25 mouse cellular contexts compared by ENCODE assay signal in genomic region chr2:9943011-9943410, GRCm38 (mm10). TPM values are rescaled to one million over a fixed set of nuclear protein-coding genes. Genes with fewer than 3 reads are reported as not detected.
DNase-seq lines count a peak whose midpoint lies in the region; ATAC-seq and TF ChIP-seq lines count a peak whose summit lies in the region.
"Had no signal": no experiment of that assay in that cellular context is flagged by ENCODE, and none has a peak within 500 bp of the region (broad histone marks: within the 10 kb centered on the region; RNA-seq: fewer than 3 reads in every experiment).

No protein-coding gene starts in this region.

- H3K79me2 ChIP-seq in CH12.LX (replicated peaks; ENCODE audit: control insufficient read depth, extremely low read depth, insufficient read depth, poor library complexity, severe bottlenecking) = no peaks in the 10 kb centered on the region

- peak; percentile 31 for TF ChIP-seq RAD21 in CH12.LX (IDR thresholded peaks at IDR 0.05; ENCODE audit: low read depth, low read length)

- dilution Hi-C loops in CH12.LX (cut with MboI; ENCODE audit: extremely low pct_ligation_motif_present, extremely low pct_unique_long_range_greater_than_20kb, low sequenced_read_pairs) = no loop called here

- H3K27ac ChIP-seq in kidney, adult 2 months (ENCODE audit: insufficient read depth, low read depth, low read length) = no peak overlapping the region
- H3K27ac ChIP-seq in liver, embryonic 14.5 days = no peak overlapping the region
- no peak overlapping the region for H3K27ac ChIP-seq in CH12.LX (ENCODE audit: insufficient read depth, low read depth)
- H3K27ac ChIP-seq in intestine, postnatal 0 days (ENCODE audit: low read depth, low read length) = no peak overlapping the region
- H3K27ac ChIP-seq: embryonic facial prominence, embryonic 13.5 days; forebrain, embryonic 13.5 days; hindbrain, embryonic 15.5 days had no signal

- no peaks in the 10 kb centered on the region for H3K4me1 ChIP-seq in kidney, adult 2 months (ENCODE audit: control insufficient read depth, insufficient read depth, low read length)
- H3K4me1 ChIP-seq in liver, embryonic 14.5 days (replicated peaks; ENCODE audit: control insufficient read depth in 2 of 2, insufficient read depth in 2 of 2, low read length in 1 of 2) = no peaks in the 10 kb centered on the region
- H3K4me1 ChIP-seq in CH12.LX (ENCODE audit: control insufficient read depth in 1 of 2, insufficient read depth in 2 of 2) = peaks cover 0 to 9% of the 10 kb centered on the region in 2 experiments; a peak in 2 of 4 replicates
- no peaks in the 10 kb centered on the region for H3K4me1 ChIP-seq in intestine, postnatal 0 days (replicated peaks; ENCODE audit: control insufficient read depth, insufficient read depth, low read length)
- H3K4me1 ChIP-seq: forebrain, embryonic 13.5 days; hindbrain, embryonic 15.5 days had no signal

- TF ChIP-seq POLR2A in kidney, adult 2 months (IDR thresholded peaks at IDR 0.05; ENCODE audit: low read depth, low read length) = no peak
- no peak for TF ChIP-seq POLR2A in CH12.LX (IDR thresholded peaks at IDR 0.05; ENCODE audit: low read depth, low read length)

- in situ Hi-C loops in CH12.LX (cut with MboI; ENCODE audit: low pct_ligation_motif_present, low pct_unique_long_range_greater_than_20kb, low sequenced_read_pairs) = no loop called here

- ATAC-seq in liver, embryonic 14.5 days (ENCODE audit: insufficient read depth) = no peak
- ATAC-seq in CD4-positive, CD25-positive, alpha-beta regulatory T cell, adult 4 months = no peak
- ATAC-seq in intestine, postnatal 0 days = no peak
- ATAC-seq: forebrain, embryonic 13.5 days; forebrain, postnatal 0 days had no signal

- H3K36me3 ChIP-seq in kidney, adult 2 months (ENCODE audit: control insufficient read depth, insufficient read depth, low read length) = no peaks in the 10 kb centered on the region
- no peaks in the 10 kb centered on the region for H3K36me3 ChIP-seq in liver, embryonic 14.5 days (replicated peaks; ENCODE audit: control insufficient read depth, insufficient read depth, low read depth)
- peaks cover 9 to 53% of the 10 kb centered on the region in 2 experiments for H3K36me3 ChIP-seq in CH12.LX (replicated peaks in 1 of 2; ENCODE audit: control insufficient read depth in 1 of 2, insufficient read depth in 1 of 2, low read length in 1 of 2)
- H3K36me3 ChIP-seq in splenic B cell, adult 2 months (ENCODE audit: control insufficient read depth, insufficient read depth, low read length, poor library complexity, severe bottlenecking) = 0 out of 2 replicates have a peak, but pooled peaks cover 2% of the 10 kb centered on the region
- H3K36me3 ChIP-seq in intestine, postnatal 0 days (ENCODE audit: control insufficient read depth, insufficient read depth) = 0 out of 2 replicates have a peak, but pooled peaks cover 10% of the 10 kb centered on the region
- H3K36me3 ChIP-seq: heart, embryonic 12.5 days; hindbrain, embryonic 15.5 days had no signal

- H3K27me3 ChIP-seq in kidney, adult 2 months (replicated peaks; ENCODE audit: control insufficient read depth, insufficient read depth, low read length) = no peaks in the 10 kb centered on the region
- H3K27me3 ChIP-seq in liver, embryonic 14.5 days (ENCODE audit: control insufficient read depth, insufficient read depth, low read length) = no peaks in the 10 kb centered on the region
- no peaks in the 10 kb centered on the region for H3K27me3 ChIP-seq in CH12.LX (replicated peaks)
- no peaks in the 10 kb centered on the region for H3K27me3 ChIP-seq in splenic B cell, adult 2 months (ENCODE audit: control insufficient read depth, insufficient read depth, low read length, poor library complexity, severe bottlenecking)
- no peaks in the 10 kb centered on the region for H3K27me3 ChIP-seq in intestine, postnatal 0 days (replicated peaks; ENCODE audit: control insufficient read depth, insufficient read depth, low read length)
- H3K27me3 ChIP-seq: embryonic facial prominence, embryonic 13.5 days; forebrain, embryonic 13.5 days; heart, embryonic 12.5 days; hindbrain, embryonic 15.5 days had no signal

- no peak for TF ChIP-seq EP300 in liver, embryonic 14.5 days (IDR thresholded peaks at IDR 0.05; ENCODE audit: low read depth)
- no peak for TF ChIP-seq EP300 in CH12.LX (IDR thresholded peaks at IDR 0.05; ENCODE audit: low read length)

- H3K9ac ChIP-seq in liver, embryonic 14.5 days (replicated peaks) = no peak overlapping the region
- no peak overlapping the region for H3K9ac ChIP-seq in CH12.LX (ENCODE audit: insufficient read depth, low read depth)
- no peak overlapping the region for H3K9ac ChIP-seq in intestine, postnatal 0 days (ENCODE audit: low read depth, low read length)
- H3K9ac ChIP-seq: embryonic facial prominence, embryonic 13.5 days; forebrain, embryonic 13.5 days; forebrain, postnatal 0 days; heart, embryonic 12.5 days; hindbrain, embryonic 15.5 days had no signal

- 77% methylated on average over 1 of the region's 1 CpGs for WGBS in kidney, adult 2 months
- 57% methylated on average over 1 of the region's 1 CpGs for WGBS in liver, embryonic 14.5 days (ENCODE audit: insufficient replicate concordance)
- WGBS in intestine, postnatal 0 days = 79% methylated on average over 1 of the region's 1 CpGs

- no peaks in the 10 kb centered on the region for H3K9me3 ChIP-seq in liver, embryonic 14.5 days (ENCODE audit: control insufficient read depth, low read length)
- no peaks in the 10 kb centered on the region for H3K9me3 ChIP-seq in CH12.LX (replicated peaks; ENCODE audit: low read length)
- no peaks in the 10 kb centered on the region for H3K9me3 ChIP-seq in intestine, postnatal 0 days (ENCODE audit: control insufficient read depth)
- H3K9me3 ChIP-seq: embryonic facial prominence, embryonic 13.5 days; forebrain, embryonic 13.5 days; heart, embryonic 12.5 days; hindbrain, embryonic 15.5 days had no signal

- no peak overlapping the region for H3K4me3 ChIP-seq in kidney, adult 2 months (ENCODE audit: insufficient read depth, low read depth, low read length)
- H3K4me3 ChIP-seq in liver, embryonic 14.5 days (ENCODE audit: insufficient read depth in 1 of 2, low read depth in 2 of 2, low read length in 2 of 2) = no peak overlapping the region
- H3K4me3 ChIP-seq in CH12.LX (replicated peaks in 1 of 3; ENCODE audit: low read depth in 2 of 3, low read length in 2 of 3, poor library complexity in 1 of 3) = no peak overlapping the region
- no peak overlapping the region for H3K4me3 ChIP-seq in intestine, postnatal 0 days (ENCODE audit: low read depth, low read length)
- H3K4me3 ChIP-seq: embryonic facial prominence, embryonic 13.5 days; forebrain, embryonic 13.5 days; heart, embryonic 12.5 days; hindbrain, embryonic 15.5 days had no signal

- 0 out of 2 replicates have a peak, but pooled peaks have one; percentile 3 for TF ChIP-seq CTCF in kidney, adult 2 months (conservative IDR thresholded peaks at IDR 0.05; ENCODE audit: insufficient read depth, insufficient read length, low read depth, low read length)
- TF ChIP-seq CTCF in liver, embryonic 14.5 days (IDR thresholded peaks at IDR 0.05; ENCODE audit: low read depth) = peak; percentile 5; the same call in 1 of the 2 replicates
- peak in 1 of 2 experiments; percentile 37; a peak in 2 of 4 replicates for TF ChIP-seq CTCF in CH12.LX (conservative IDR thresholded peaks at IDR 0.05 in 1 of 2, IDR thresholded peaks at IDR 0.05 in 1 of 2; ENCODE audit: low read depth in 2 of 2, low read length in 2 of 2)
- TF ChIP-seq CTCF in intestine, postnatal 0 days (IDR thresholded peaks at IDR 0.05; ENCODE audit: low read depth) = no peak

- DNase-seq in kidney, adult 2 months = no peak
- no peak for DNase-seq in kidney, postnatal 25 days
- no peak for DNase-seq in liver, embryonic 14.5 days (ENCODE audit: low read depth in 3 of 3, low spot score in 3 of 3)
- DNase-seq in liver = no peak
- DNase-seq in CH12.LX (ENCODE audit: extremely low read depth) = no peak
- peak; percentile 12 for DNase-seq in splenic B cell, adult 2 months (ENCODE audit: low read depth, low spot score)
- DNase-seq: adrenal gland, postnatal 10 days; cerebellum, adult 11 months; cerebellum, adult 8-10 months; cerebellum, postnatal 25 days; forebrain, postnatal 0 days; gastrocnemius, postnatal 36 days; heart, postnatal 36 days had no signal

- no peak overlapping the region for H3K4me2 ChIP-seq in liver, embryonic 14.5 days (ENCODE audit: low read depth)
- H3K4me2 ChIP-seq in CH12.LX (ENCODE audit: insufficient read depth, low read depth, poor library complexity, severe bottlenecking) = no peak overlapping the region
- H3K4me2 ChIP-seq in intestine, postnatal 0 days (replicated peaks; ENCODE audit: low read depth) = no peak overlapping the region
- H3K4me2 ChIP-seq: embryonic facial prominence, embryonic 13.5 days; forebrain, embryonic 13.5 days; heart, embryonic 12.5 days; hindbrain, embryonic 15.5 days had no signal

TF ChIP-seq in CH12.LX, 34 proteins besides CTCF, POLR2A, EP300 and RAD21:
- TF ChIP-seq SMC3 (IDR thresholded peaks at IDR 0.05; ENCODE audit: low read depth, low read length) (peak; percentile 32; the same call in 1 of the 2 replicates), TBP (conservative IDR thresholded peaks at IDR 0.05; ENCODE audit: low read depth, low read length) (no peak)

RNA-seq across cellular contexts. Expression of gene Gata3, which starts 53.2 kb away (rescaled TPM):
- polyA plus RNA-seq in kidney, adult 2 months (2012; rRNA removed) = 14.9 and 15.4 TPM in 2 replicates
- 0.16 and 0.30 TPM in 2 replicates for polyA plus RNA-seq in liver, embryonic 14.5 days (2012; rRNA removed)
- polyA plus RNA-seq in liver, embryonic 14.5 days (2014; fragmentation: Nextera tagmentation; extraction: Ambion mirVana) = 0.38 and 0.63 TPM in 2 replicates
- total RNA-seq in CH12.LX (2012; rRNA removed) = 0.08 and 0.34 TPM in 2 replicates
- total RNA-seq in CH12.LX (2014; rRNA removed) = 0.11 and 0.20 TPM in 2 replicates
- 0.50 and 0.63 TPM in 2 replicates for polyA plus RNA-seq in CH12.LX (2012; ENCODE audit: insufficient read length, low read depth)
- 100 to 1,000 TPM; 136 to 163 TPM for polyA plus RNA-seq in CD4-positive, CD25-positive, alpha-beta regulatory T cell, adult 4 months (2017; shearing (Covaris generic))
- polyA plus RNA-seq in intestine, postnatal 0 days (2015; fragmentation: Nextera tagmentation; extraction: Ambion mirVana) = 0.59 and 0.61 TPM in 2 replicates

RNA-seq across cellular contexts. Expression of gene 9230102O04Rik, which starts 53.7 kb away (rescaled TPM):
- 1.6 and 2.8 TPM in 2 replicates for polyA plus RNA-seq in kidney, adult 2 months (2012; rRNA removed)
- not detected in 2 replicates for polyA plus RNA-seq in liver, embryonic 14.5 days (2012; rRNA removed)
- polyA plus RNA-seq in liver, embryonic 14.5 days (2014; fragmentation: Nextera tagmentation; extraction: Ambion mirVana) = not detected in 2 replicates
- total RNA-seq in CH12.LX (2012; rRNA removed) = 0.17 and 0.38 TPM in 2 replicates
- not detected in 2 replicates for total RNA-seq in CH12.LX (2014; rRNA removed)
- polyA plus RNA-seq in CH12.LX (2012; ENCODE audit: insufficient read length, low read depth) = not detected in 2 replicates
- under 1 TPM in 1 of 2 experiments, not detected in 1; 0.81 TPM for polyA plus RNA-seq in CD4-positive, CD25-positive, alpha-beta regulatory T cell, adult 4 months (2017; shearing (Covaris generic))
- not detected in 2 replicates for polyA plus RNA-seq in intestine, postnatal 0 days (2015; fragmentation: Nextera tagmentation; extraction: Ambion mirVana)
- total RNA-seq: adrenal gland, postnatal 10 days; ES-E14; forebrain, postnatal 0 days; gastrocnemius, adult 18-20 months; gastrocnemius, postnatal 36 days; heart, adult 8-10 months; heart, postnatal 36 days had no signal
- polyA plus RNA-seq: C2C12; cortical plate, adult 2 months; forebrain, embryonic 13.5 days; forebrain, postnatal 0 days; heart, embryonic 12.5 days; heart, embryonic 16.5 days had no signal
